Mouse (Mus musculus): ENCODE measurements around the gene Gm49721. TPM values are rescaled to one million over a fixed set of nuclear protein-coding genes. Genes with fewer than 3 reads are reported as not detected.
"Not testable (repeated sequence)": the region's sequence is repeated elsewhere in the genome, so short reads cannot be mapped to it uniquely, and the experiment has no call there.

Gene Gm49721
- polyA plus RNA-seq, 1 experiment from 2014 or later, result not detected

DNA sequence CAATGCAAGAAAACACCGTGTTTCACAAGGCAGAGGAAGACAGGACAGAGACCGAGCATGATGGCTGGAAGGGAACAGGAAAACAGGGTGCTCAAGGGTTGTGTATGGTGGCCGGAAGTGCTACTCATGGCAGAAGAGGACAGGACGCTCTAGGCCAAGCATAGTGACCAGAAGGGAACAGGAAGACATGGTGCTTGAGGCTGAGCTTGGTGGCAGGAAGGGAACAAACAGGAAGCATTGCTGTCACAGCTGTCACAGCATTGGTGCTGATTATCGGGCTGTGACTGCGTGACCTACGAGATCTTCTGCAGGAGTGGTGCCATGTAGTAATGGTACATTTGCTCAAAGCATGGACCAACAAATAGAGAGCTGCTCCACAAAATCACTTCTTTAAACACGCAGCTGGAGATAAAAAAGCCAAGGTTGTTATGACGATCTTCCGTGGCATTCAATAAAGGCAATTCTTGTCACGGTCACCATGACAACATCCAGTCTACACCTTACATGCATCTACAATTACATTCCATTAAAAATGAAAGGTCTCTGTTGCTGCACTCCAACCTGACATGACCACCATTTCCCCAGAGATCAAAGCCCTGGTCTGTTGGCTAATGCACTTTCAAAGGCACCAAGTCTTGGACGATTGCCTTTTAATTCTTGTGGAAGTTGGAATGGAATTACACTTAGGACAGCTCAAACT lies 106.9 kb downstream of the Gm49721 start:
- H3K4me1 ChIP-seq (replicated peaks); H3K9ac ChIP-seq; H3K27me3 ChIP-seq; H3K36me3 ChIP-seq (replicated peaks); ATAC-seq (ENCODE audit: insufficient read depth); H3K27ac ChIP-seq (replicated peaks); H3K4me2 ChIP-seq; H3K9me3 ChIP-seq (replicated peaks); H3K4me3 ChIP-seq (replicated peaks): not testable (repeated sequence)
- WGBS (ENCODE audit: insufficient replicate concordance), result no CpG with 5 or more reads among the region's 12 CpGs

DNA sequence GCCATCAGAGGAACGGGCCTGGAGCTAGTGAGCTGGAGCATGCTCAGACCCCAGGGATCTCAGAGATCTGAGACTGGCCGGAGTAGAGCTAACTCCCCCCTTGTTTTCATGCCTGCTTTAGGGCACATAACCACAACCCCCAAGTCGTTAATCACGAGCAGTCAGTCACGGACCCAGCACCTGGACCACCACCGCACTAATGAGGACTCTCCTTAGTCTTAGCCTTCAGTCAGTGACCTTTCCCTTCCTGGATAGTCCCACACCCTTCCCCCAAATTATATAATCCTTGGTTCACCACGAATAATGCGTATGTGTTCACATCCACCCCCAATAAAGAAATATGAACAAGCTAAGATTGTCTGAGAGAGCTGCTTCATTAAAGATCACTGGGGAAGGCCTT lies 108.1 kb downstream of the Gm49721 start:
- ATAC-seq (ENCODE audit: insufficient read depth); H3K27ac ChIP-seq (replicated peaks); H3K9ac ChIP-seq; H3K4me3 ChIP-seq (replicated peaks); H3K27me3 ChIP-seq; H3K36me3 ChIP-seq (replicated peaks); H3K4me2 ChIP-seq; H3K4me1 ChIP-seq (replicated peaks); H3K9me3 ChIP-seq (replicated peaks): not testable (repeated sequence)
- WGBS (ENCODE audit: insufficient replicate concordance), result 59% methylated on average over 6 of the region's 8 CpGs

Other genes starting within 250 kb of the Gm49721 start
- gene Ezr, start 196.1 kb upstream of the Gm49721 start, polyA plus RNA-seq (2015; fragmentation: Nextera tagmentation; extraction: Ambion mirVana), result 48.3 and 49.4 TPM in 2 replicates
- 11.6 and 13.4 TPM in 2 replicates for gene Rsph3b, start 30.2 kb upstream of the Gm49721 start, polyA plus RNA-seq (2015; fragmentation: Nextera tagmentation; extraction: Ambion mirVana)
- gene Tagap1, start 17.7 kb upstream of the Gm49721 start, polyA plus RNA-seq (2015; fragmentation: Nextera tagmentation; extraction: Ambion mirVana), result 13.1 and 13.5 TPM in 2 replicates
- 131 and 133 TPM in 2 replicates for gene Rnaset2b, start 8.3 kb upstream of the Gm49721 start, polyA plus RNA-seq (2015; fragmentation: Nextera tagmentation; extraction: Ambion mirVana)
- gene Gm1604a, start 46.7 kb downstream of the Gm49721 start, polyA plus RNA-seq (2015; fragmentation: Nextera tagmentation; extraction: Ambion mirVana), result 0.20 TPM in 1 of 2 replicates, not detected in the other
- gene Rps6ka2, start 191.2 kb downstream of the Gm49721 start, polyA plus RNA-seq (2015; fragmentation: Nextera tagmentation; extraction: Ambion mirVana), result 1.1 and 1.3 TPM in 2 replicates

All from liver, embryonic 15.5 days (tissue).